Mouse (Mus musculus) embryonic fibroblast, embryonic 13.5 days (primary cell): ENCODE measurements around the gene Pcgf1.

Experiments
- CTCF ChIP-seq: IDR thresholded peaks from 2 replicates; pipeline ENCODE4 v1.5.1; 2011; ENCODE audit warnings: mild to moderate bottlenecking, control low read depth, low read length, moderate library complexity, borderline replicate concordance; ENCODE audit not compliant: insufficient read depth
- POLR2A ChIP-seq: IDR thresholded peaks from 2 replicates; pipeline ENCODE4 v1.6.1; 2011; ENCODE audit warnings: low read depth, mild to moderate bottlenecking, control low read depth, low read length, moderate library complexity

DNA sequence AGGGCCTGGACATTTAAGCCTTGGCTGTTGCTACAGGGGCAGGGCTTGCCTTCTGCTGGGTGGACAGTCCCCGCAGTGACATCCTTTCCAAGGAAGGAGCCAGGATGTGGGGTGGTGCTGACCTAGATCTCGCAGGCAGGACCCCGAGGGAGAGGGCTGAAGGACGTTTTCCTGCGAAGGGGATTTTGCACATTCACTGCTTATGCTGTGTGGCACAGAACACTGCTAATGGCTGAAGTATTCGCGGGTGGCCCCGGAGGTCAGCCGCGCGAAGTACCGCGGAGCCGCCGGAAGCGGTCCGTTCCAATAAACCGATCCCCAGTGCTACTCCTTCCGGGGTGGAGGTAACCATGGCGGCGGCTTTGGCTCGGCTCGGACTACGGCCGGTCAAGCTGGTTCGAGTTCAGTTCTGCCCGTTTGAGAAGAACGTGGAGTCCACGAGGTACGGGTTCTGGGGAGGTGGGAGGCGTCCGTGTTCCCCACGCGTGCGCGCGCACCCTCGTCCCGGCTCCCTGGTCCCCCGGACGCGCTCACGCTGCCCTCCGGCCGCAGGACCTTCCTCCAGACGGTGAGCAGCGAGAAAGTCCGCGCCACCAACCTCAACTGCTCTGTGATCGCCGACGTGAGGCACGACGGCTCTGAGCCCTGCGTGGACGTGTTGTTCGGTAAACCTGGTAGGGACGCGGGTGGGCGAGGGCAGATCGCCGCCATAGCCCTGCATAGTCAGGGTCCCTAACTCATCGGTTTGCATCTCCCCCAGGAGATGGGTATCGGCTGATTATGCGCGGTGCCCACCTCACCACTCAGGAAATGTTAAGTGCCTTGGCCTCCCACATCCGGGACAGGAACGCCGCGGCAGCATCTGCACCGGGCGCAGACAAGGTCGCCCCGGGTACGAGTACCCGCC is 31.3 kb downstream of the Pcgf1 start, which contains the start of gene Mrpl53:
- TF ChIP-seq CTCF: no peak
- TF ChIP-seq POLR2A: peak; percentile 74
